Mouse (Mus musculus): Measurements from ENCODE around the gene Sult1b1. TPM values are rescaled to one million over a fixed set of nuclear protein-coding genes. Genes with fewer than 3 reads are reported as not detected.

The Sult1b1 gene
- total RNA-seq (2012; rRNA removed) (not detected in 2 replicates), polyA plus RNA-seq (2012; ENCODE audit: insufficient read depth in 1 of 2, insufficient read length in 2 of 2, low read depth in 1 of 2, low replicate concordance in 2 of 2, missing spikeins in 1 of 2) (not detected)

DNA sequence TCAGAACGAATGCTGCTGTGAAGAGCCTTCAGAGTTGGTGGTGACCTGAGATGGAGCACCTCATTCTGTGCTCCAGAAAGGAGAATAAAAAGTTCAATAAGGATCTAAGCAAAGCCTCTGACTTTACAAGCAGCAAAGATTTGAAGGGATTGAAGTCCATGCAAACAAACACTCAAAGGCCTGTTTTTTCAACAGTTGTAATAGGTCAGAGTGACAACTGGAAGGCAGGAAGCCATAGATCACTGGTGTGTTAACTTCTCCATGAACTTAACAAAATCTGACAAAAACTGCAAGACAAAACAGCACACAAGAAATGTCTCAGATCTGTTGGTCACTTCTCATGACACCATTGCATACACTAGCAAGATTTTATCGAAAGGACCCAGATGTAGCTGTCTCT is at the start of gene Sult1b1:
Gene Sult1b1 (minus strand): TSS at position 85 of the 400 bp plus-strand sequence.
- Histone ChIP-seq H3K27me3 (ENCODE audit: control insufficient read depth in 1 of 2, insufficient read depth in 2 of 2, low read length in 2 of 2) (no peaks in the 10 kb centered on the region), H3K79me2 (ENCODE audit: control insufficient read depth, insufficient read depth, low read length, poor library complexity) (no peaks in the 10 kb centered on the region), H3K36me3 (ENCODE audit: control insufficient read depth in 1 of 2, insufficient read depth in 2 of 2, low read length in 2 of 2) (no peaks in the 10 kb centered on the region), H3K4me1 (ENCODE audit: control insufficient read depth in 1 of 2, insufficient read depth in 2 of 2, low read length in 2 of 2) (no peaks in the 10 kb centered on the region), H3K9ac (ENCODE audit: control insufficient read depth, low read depth, low read length, poor library complexity, severe bottlenecking) (no peak within 1 kb of the TSS), H3K4me3 (ENCODE audit: control insufficient read depth in 1 of 2, insufficient read depth in 1 of 2, low read depth in 2 of 2, low read length in 2 of 2) (no peak within 1 kb of the TSS), H3K9me3 (replicated peaks; ENCODE audit: insufficient read depth, low read length) (no peaks in the 10 kb centered on the region), H3K27ac (ENCODE audit: control insufficient read depth, low read depth, low read length) (no peak within 1 kb of the TSS)
- TF ChIP-seq BHLHE40 (IDR thresholded peaks at IDR 0.05; ENCODE audit: borderline replicate concordance, low read depth, low read length) (no peak), TCF12 (IDR thresholded peaks at IDR 0.05; ENCODE audit: low read depth, low read length) (no peak), TBP (IDR thresholded peaks at IDR 0.05; ENCODE audit: low read depth, low read length) (no peak), UBTF (IDR thresholded peaks at IDR 0.05; ENCODE audit: borderline replicate concordance, insufficient read depth, low read depth, low read length) (no peak), RCOR1 (IDR thresholded peaks at IDR 0.05; ENCODE audit: low read depth, low read length) (no peak), POLR2AphosphoS2 (IDR thresholded peaks at IDR 0.05; ENCODE audit: low read length) (no peak), POLR2AphosphoS5 (IDR thresholded peaks at IDR 0.05; ENCODE audit: borderline replicate concordance, low read depth, low read length) (no peak), ZC3H11A (IDR thresholded peaks at IDR 0.05; ENCODE audit: low read depth, low read length) (no peak), ZNF384 (IDR thresholded peaks at IDR 0.05; ENCODE audit: low read depth, low read length) (no peak), ZKSCAN1 (IDR thresholded peaks at IDR 0.05; ENCODE audit: low read depth, low read length) (no peak), CHD1 (IDR thresholded peaks at IDR 0.05; ENCODE audit: low read depth, low read length) (no peak), MAFK (IDR thresholded peaks at IDR 0.05; ENCODE audit: borderline replicate concordance, low read depth, low read length) (no peak), POLR2A (IDR thresholded peaks at IDR 0.05; ENCODE audit: control insufficient read depth in 1 of 2, insufficient read depth in 1 of 2, low read depth in 1 of 2, low read length in 2 of 2, poor library complexity in 1 of 2) (no peak), MEF2A (IDR thresholded peaks at IDR 0.05; ENCODE audit: extremely low read depth, insufficient replicate concordance, low read depth, low read length, poor library complexity, severe bottlenecking) (no peak), ETS1 (IDR thresholded peaks at IDR 0.05; ENCODE audit: low read depth, low read length) (no peak), CHD2 (IDR thresholded peaks at IDR 0.05; ENCODE audit: low read length) (no peak), RAD21 (IDR thresholded peaks at IDR 0.05; ENCODE audit: low read depth, low read length) (no peak)
- no peak for DNase-seq (ENCODE audit: low read depth, low spot score)

GRCm38 (mm10) chr5:87580389-87580788 is 42.4 kb upstream of the Sult1b1 start:
- TF ChIP-seq TCF12 (IDR thresholded peaks at IDR 0.05; ENCODE audit: low read depth, low read length) (no peak), SMC3 (IDR thresholded peaks at IDR 0.05; ENCODE audit: low read depth, low read length) (no peak), ZC3H11A (IDR thresholded peaks at IDR 0.05; ENCODE audit: low read depth, low read length) (no peak), HCFC1 (IDR thresholded peaks at IDR 0.05; ENCODE audit: low read depth, low read length) (no peak), MYB (IDR thresholded peaks at IDR 0.05; ENCODE audit: low read depth, low read length) (no peak), TBP (IDR thresholded peaks at IDR 0.05; ENCODE audit: low read depth, low read length) (no peak), POLR2AphosphoS5 (IDR thresholded peaks at IDR 0.05; ENCODE audit: borderline replicate concordance, low read depth, low read length) (no peak), ZMIZ1 (IDR thresholded peaks at IDR 0.05; ENCODE audit: low read depth, low read length) (no peak), GABPA (IDR thresholded peaks at IDR 0.05; ENCODE audit: low read depth, low read length) (no peak), TAL1 (IDR thresholded peaks at IDR 0.05; ENCODE audit: low read length) (no peak)
- Histone ChIP-seq H3K9ac (ENCODE audit: control insufficient read depth, low read depth, low read length, poor library complexity, severe bottlenecking) (no peak overlapping the region), H3K27me3 (ENCODE audit: control insufficient read depth in 1 of 2, insufficient read depth in 2 of 2, low read length in 2 of 2) (no peaks in the 10 kb centered on the region), H3K27ac (ENCODE audit: control insufficient read depth, low read depth, low read length) (no peak overlapping the region), H3K79me2 (ENCODE audit: control insufficient read depth, insufficient read depth, low read length, poor library complexity) (no peaks in the 10 kb centered on the region), H3K4me3 (ENCODE audit: control insufficient read depth in 1 of 2, insufficient read depth in 1 of 2, low read depth in 2 of 2, low read length in 2 of 2) (no peak overlapping the region), H3K9me3 (replicated peaks; ENCODE audit: insufficient read depth, low read length) (no peaks in the 10 kb centered on the region), H3K36me3 (ENCODE audit: control insufficient read depth in 1 of 2, insufficient read depth in 2 of 2, low read length in 2 of 2) (no peaks in the 10 kb centered on the region), H3K4me1 (ENCODE audit: control insufficient read depth in 1 of 2, insufficient read depth in 2 of 2, low read length in 2 of 2) (no peaks in the 10 kb centered on the region)
- DNase-seq (ENCODE audit: low read depth, low spot score) = no peak

Data from MEL (cell line).